Mouse (Mus musculus) right cerebral cortex, postnatal 4 days (tissue): Measurements from ENCODE around the gene Gm8050.
"Not testable (repeated sequence)": the region's sequence is repeated elsewhere in the genome, so short reads cannot be mapped to it uniquely, and the experiment has no call there.

Source experiments
- DNase-seq: peaks from one replicate; pipeline ENCODE4 v3.0.0-alpha.2; 2022

Gene Gm8050

DNA sequence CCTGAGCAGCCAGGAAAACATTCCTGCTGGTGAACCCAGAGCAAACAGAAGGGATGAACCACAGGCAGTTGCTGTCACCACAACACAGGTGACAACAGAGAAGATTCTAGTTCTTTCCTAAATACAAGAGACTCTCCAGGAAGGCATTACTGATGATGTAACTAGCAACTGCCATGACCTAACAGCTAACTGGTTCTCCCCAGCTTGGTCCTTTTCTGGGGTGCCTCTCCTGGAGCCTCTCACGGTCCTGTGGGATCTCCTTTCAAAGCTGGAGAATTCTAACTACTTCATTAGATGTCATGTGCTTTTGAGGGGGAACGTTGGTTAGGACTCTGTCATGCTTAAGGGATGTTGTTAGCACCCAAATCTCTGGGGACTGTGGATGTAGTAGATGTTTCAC lies at the start of gene Gm8050:
TSS of gene Gm8050 (minus strand) at position 101 of the 400 bp plus-strand sequence.
- DNase-seq: not testable (repeated sequence)

DNA sequence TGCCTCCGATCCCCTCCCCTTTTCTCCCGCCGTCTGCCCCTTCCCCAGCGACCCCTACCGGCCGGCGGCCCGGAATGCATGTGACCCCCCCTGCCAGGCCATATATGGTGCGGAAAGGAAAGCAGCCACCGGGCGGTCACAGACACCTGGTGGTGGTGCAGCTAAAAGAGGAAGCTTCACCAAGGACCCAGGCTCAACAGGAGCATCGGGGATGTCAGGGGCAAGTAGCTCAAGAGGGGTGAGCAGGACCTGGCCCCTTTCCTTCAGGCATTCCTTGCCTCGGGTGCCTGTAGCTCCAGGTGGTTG lies 37.1 kb upstream of the Gm8050 start:
- peak; percentile 2 for DNase-seq

DNA sequence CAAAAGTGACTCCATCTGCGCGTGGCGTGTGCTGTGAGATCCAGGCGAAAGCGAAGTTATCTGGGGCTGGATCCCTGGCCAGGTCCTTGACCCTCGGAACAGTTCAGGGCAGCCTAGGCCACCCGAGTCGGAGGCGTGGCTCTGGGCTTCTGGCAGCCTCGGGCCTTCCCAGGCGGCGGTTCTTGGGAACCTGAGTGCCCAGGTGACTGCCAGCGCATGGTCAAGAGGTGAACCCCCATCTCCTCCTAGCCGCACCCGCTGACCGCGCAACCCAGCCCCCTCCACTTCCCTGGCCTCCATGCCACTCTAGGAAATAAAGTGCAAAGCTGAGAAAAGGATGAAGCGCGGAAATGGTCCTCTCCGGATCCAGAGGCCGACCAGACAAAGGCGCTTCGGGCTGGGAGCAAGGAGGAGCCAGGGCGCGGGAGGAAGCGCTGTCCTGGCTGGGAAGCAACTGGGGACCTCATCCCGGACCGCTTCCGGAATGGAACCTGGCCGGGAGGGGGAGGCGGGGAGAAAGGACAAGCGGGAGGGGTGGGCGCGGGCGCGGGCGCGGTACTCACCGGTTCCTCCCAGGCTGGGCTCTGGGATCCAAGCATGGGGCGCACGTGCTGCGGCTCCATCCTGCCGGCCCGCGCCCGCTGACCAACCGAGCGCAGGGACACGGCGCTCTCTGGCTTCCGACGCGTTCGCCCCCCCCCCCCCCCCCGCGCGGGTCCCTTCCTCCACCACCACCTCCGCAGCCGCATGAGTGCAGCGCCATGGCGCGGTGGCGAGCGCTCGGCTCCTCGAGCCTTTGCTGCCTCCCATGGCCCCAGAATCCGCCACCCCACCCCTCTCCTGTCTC lies 36.6 kb upstream of the Gm8050 start:
- peak; percentile 10 for DNase-seq

DNA sequence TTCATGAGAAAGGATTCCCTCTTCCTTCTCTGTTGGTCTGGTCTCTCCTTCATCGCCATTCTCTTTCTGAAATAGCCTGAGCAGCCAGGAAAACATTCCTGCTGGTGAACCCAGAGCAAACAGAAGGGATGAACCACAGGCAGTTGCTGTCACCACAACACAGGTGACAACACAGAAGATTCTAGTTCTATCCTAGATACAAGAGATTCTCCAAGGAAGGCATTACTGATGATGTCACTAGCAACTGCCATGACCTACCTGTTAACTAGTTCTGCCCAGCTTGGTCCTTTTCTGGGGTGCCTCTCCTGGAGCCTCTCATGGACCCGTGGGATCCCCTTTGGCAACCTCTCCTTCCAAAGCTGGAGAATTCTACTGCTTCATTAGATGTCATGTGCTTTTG lies 22.2 kb upstream of the Gm8050 start, which contains the start of gene Gm3636:
TSS of gene Gm3636 (minus strand) at position 101 of the 400 bp plus-strand sequence.
- not testable (repeated sequence) for DNase-seq

DNA sequence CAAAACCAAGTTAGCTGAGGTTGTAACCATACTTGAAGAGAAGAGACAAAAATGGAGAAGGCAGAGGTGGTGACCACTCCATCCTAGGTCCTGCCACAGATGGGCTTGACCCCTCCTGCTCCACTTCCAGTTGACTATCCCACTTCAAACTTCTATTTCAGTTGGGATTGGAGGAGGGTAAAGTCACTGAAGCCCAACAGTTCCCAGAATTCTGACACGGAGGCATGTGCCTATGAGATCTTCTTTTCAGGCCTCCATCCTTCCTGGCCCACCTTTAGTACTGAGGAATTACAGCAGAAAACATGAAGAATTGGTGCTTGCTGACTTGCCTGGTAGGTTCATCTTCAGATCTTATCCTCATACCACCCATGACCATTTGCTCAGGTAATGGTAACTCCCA lies 36.0 kb downstream of the Gm8050 start, which contains the start of gene Gm10251:
TSS of gene Gm10251 (minus strand) at position 101 of the 400 bp plus-strand sequence.
- DNase-seq: not testable (repeated sequence)
